Mouse (Mus musculus) kidney, postnatal 25 days (tissue): ENCODE data around the gene Sdcbp2.
"Not testable (repeated sequence)": the region's sequence is repeated elsewhere in the genome, so short reads cannot be mapped to it uniquely, and the experiment has no call there.

Experiments used
- DNase-seq, 2 experiments: peaks; one replicate each; pipeline ENCODE4 v3.0.0; 2021; ENCODE audit warnings: mixed read lengths in 2 of 2

Gene Sdcbp2

GRCm38 (mm10) chr2:151573667-151574066 lies 1.2 kb downstream of the Sdcbp2 start:
- DNase-seq = no peak

- DNase-seq = no peak
Observed at GRCm38 (mm10) chr2:151574607-151575006, 2.2 kb downstream of the Sdcbp2 start.

- DNase-seq = peak in 1 of 2 experiments; percentile 52
Observed at GRCm38 (mm10) chr2:151575119-151575698, 2.8 kb downstream of the Sdcbp2 start.

- DNase-seq = peak; percentile 90 to 95
Observed at GRCm38 (mm10) chr2:151575699-151576389, 3.4 kb downstream of the Sdcbp2 start.

- no peak for DNase-seq
Observed at GRCm38 (mm10) chr2:151579183-151579582, 6.8 kb downstream of the Sdcbp2 start.

- no peak for DNase-seq
Observed at GRCm38 (mm10) chr2:151580945-151581344, 8.5 kb downstream of the Sdcbp2 start.

DNA sequence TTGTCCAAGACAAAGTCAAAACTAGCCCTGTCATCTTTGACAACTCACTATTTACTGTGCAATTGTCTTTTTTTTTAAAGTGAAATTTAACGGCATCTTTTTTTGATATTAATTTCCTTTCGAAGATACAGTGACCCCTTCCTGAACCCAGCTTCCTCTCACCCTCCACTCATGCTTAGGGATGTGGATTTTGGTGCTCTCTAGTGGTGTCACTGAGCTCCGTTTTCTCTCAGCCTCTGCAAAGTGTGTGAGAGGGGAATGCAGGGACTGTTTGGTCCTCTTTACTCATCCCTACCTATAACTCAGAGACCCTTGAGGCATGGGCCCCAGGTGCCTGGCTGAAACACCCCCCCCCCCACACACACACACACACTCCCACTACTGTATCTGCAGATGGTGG lies 13.5 kb downstream of the Sdcbp2 start:
- DNase-seq = no peak

DNA sequence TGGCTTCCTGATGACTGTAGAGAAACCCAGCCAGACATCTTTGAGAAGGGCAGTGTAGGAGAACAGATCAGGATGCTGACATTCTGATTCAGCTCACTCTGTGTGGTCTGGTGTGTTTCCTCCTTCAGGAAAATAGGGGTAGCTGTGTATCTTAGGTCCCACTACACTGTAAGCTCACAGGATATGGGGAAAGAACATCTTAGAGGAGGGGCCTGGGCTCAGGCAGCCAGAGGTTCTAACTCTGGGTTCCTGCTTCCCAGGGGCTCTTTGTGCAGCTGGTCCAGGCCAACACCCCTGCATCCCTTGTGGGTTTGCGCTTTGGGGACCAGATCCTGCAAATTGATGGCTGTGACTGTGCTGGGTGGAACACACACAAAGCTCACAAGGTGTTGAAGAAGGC lies 14.4 kb downstream of the Sdcbp2 start:
- no peak for DNase-seq

- peak in 1 of 2 experiments; percentile 36 for DNase-seq
Observed at GRCm38 (mm10) chr2:151587306-151587705, 14.9 kb downstream of the Sdcbp2 start.

DNA sequence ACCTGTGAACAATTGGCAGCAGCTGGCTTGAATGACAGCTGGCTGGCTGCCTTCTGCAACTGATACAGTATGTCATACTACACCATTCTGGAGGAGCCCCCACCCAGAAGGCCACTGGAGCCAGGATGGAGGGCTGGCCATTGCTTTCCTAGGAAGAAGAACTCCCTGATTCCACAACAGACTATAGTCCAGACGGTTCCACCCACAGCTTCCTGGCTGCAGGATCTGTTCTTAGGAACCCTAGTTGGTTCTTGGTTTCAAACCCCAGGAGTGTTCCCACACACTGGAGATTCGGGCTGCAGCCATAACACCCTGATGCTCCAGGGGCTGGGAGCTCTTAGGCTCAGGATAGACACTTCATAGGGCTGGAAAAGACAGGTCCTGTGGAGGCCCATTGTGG lies 25.6 kb downstream of the Sdcbp2 start:
- DNase-seq = no peak

GRCm38 (mm10) chr2:151602106-151602505 lies 29.7 kb downstream of the Sdcbp2 start:
- no peak for DNase-seq

GRCm38 (mm10) chr2:151603630-151604029 lies 31.2 kb downstream of the Sdcbp2 start:
- DNase-seq = no peak

- no peak for DNase-seq
Observed at GRCm38 (mm10) chr2:151605437-151605987, 33.1 kb downstream of the Sdcbp2 start.

DNA sequence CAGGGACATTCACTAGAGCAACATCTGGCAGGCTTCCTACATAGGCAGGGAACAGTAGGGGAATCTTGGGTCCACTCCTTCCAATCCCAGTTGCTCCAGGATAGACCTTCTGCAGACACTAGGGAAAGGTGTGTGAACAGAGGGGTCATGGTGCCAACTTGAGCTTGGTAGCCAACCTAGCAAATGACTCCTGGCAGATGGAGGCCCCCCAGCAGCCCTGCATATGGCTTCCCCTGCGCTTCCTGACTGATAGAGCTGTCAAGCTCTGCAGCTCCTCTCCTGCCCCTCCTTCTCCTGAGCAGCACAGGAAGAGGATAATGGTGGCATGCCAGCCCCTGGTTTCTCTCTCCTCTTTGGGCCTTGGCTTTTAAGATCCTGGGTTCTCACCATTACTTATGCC lies 36.0 kb downstream of the Sdcbp2 start:
- no peak for DNase-seq

DNA sequence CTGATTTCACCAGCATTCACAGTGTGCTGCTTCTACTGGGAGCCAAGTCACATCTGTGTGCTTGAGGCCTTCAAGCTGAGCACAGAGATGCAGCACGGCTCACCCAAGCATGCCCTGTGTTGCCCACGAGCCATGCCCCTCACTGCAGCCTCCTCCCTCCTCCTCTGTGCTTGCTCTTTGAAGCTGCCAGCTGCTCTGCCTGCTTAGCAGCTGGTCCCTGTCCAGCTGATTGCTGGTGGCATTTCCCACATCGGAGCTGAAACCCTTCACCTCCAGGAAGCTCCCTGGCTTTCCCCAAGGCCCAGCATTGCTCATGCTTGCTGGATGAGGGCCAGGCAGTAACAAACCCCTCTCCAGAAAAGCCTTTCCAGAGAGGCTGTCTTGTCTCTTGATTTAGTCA lies 37.6 kb downstream of the Sdcbp2 start:
- DNase-seq = no peak

DNA sequence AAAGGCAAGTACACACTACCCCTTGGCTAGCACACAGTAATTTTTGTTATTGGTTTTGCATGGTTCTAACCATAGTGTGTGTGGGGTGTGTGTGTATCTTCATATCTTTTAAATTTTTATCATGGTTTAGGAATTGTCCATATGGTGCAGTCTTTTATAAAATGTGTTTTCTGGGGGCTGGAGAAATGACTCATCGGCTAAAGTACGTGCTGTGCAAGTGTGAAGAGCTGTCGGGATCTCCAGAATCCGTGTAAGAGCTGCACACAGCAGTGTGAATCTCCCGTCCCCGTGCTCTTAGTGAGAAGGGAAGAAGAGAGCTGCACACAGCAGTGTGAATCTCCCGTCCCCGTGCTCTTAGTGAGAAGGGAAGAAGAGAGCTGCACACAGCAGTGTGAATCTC lies 43.4 kb downstream of the Sdcbp2 start:
- DNase-seq = not testable (repeated sequence)

DNA sequence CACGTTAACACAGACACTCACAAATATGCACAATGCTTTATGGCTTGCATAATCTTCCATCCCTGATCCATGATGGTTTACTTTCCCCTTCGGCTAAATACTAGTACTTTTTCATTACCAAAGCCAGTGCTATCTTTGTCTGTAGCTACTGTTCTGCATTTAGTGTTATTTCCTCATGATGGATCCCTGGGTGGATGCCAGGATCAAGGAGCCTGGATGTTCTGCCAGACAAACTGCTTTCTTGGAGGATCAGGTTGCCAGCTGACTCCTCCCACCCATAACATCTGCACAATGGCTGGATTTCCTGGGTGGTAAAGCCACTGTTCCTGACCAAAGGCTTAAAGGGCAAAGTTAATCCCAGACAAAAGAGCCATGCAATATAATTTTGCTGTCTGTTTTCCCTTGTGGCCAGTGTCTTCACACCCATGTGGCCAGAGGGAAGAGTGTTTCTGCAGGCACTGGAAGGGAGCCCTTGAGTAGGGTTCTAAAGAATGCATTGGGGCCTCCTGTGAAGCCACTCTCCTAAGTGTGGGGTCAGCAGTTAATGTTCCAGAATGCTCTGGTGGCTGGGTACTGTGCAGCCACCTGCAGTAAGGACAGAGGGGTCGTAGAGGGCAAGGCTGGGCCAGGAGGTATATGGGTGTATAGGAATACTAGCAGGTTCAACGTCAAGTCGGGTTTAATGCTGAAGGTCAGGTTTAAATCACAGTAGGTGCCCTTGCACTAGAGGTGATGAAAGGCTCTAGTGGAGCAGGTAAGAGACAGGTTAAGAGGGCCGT lies 44.3 kb downstream of the Sdcbp2 start:
- DNase-seq = peak in 1 of 2 experiments; percentile 9

DNA sequence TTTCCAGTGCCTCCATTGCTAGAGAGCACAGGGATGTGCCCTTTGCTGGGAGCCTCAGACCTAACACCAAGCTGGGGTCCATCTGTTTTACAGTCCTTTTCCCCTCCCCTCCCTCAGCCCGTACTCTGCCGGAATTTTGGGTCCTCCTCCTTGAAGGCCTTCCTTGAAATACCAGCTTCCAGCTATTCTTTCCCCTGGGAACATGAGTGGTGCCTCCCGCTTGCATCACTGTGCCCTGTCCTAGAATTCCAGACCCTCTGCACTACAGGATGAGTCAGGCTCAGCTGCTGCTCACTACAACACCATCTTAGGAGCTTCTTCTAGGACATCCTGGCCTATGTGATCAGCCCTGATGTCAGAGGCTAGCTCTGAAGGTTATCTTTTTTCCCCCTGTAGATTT lies 51.4 kb downstream of the Sdcbp2 start:
- DNase-seq = no peak

DNA sequence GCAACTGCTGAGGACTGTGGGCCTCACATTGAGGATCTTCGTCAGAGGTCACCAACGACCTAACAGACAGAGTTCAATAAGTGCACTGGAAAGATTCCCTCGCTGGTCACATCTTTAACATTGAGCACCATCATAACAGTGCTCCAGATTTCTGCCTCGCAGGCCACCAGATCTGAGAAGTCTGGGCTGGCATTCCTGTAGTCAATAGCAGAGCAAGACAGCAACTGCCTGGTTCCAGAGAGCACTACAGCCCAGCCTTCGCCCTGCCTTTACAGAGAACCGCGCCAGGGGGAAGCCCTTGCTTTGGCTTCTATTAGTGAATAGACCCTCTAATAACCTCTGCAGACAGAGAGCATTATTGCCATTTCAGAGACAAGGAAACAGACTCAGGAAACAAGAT lies 53.9 kb downstream of the Sdcbp2 start:
- no peak for DNase-seq

DNA sequence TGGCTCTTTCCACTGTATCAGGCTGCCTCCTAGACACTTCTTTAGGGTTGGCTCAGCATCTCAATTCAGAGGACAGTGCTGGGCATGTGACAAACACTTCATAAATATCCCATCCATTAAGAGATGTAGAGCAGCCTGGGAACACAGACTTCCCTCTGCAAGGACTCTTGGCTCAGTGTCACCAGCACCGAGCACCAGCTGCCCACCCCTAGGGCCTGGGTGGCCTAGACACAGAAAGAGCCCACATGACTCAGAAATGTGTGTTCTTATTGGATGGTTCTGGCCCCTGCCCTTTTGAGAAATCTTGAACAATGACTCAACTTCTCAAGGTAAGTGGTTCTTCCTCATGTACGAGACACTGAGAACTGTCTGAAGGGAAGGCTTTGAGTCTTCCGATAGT lies 55.6 kb downstream of the Sdcbp2 start:
- no peak for DNase-seq

- no peak for DNase-seq
Observed at GRCm38 (mm10) chr2:151629310-151629709, 56.9 kb downstream of the Sdcbp2 start.

GRCm38 (mm10) chr2:151631406-151632158 lies 59.2 kb downstream of the Sdcbp2 start:
- DNase-seq = no peak
